Mouse (Mus musculus) urinary bladder, postnatal 14 days (tissue): ENCODE measurements around the gene Lrrfip1.

Experiments
- DNase-seq: peaks from one replicate; pipeline ENCODE4 v3.0.0; 2021; ENCODE audit warnings: low spot score

Lrrfip1 gene

DNA sequence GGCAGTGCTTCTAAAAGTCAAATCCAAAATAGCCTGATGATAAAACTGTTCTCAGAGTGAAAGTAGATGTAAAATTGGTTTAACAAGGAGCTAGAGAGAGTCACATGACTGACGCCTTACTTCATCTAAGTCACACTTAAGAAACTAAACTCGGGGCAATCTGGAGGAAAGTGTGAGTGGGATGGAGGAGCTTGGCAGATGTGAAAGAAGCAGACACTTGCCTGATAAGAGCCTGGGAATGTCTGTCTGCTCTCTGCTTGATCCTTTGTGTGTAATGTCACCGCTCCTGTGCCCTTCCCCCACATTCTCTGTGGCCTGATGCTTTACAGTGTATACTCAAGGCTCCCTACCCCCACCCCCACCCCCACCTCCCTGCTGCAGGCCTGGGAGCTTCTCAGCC, 87.8 kb downstream of the Lrrfip1 start:
- DNase-seq, result no peak

DNA sequence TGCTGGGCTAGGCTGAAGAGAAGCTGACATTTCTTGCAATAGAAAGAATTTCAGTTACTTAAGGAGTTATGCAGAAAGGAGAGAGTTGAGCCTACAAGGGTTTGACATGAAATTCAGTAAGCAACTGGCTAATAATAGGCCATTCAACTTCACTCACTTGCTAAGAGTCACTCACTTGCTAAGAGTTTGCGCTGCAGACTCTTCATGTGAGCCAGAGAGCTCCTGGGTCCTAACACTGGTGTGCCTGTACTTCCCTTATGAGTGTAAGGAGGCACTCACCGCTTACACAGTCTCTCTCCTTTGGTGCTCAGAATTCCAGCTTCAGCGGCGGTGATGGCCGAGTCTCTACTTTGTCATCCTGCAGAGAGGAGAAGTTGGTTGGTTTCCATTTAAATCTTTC, 88.2 kb downstream of the Lrrfip1 start:
- DNase-seq, result no peak

DNA sequence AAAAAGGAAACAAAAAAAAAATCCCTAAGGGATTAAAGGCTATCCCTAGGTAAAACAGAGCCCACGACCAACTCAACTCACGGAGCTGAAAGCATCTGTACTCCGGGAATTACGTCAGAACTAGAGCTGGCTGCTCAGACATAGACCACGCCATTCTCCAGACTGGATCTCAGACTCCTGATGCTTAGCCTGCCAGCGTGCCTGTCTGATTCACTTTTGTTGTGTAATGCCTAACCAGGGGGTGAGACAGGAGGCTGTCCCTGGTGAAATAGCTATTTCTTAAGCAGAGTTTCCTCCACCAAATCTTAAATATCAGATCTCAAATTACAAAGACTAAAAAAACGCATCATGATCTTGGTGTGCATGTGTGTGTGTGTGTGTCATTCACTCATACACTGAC, 89.5 kb downstream of the Lrrfip1 start:
- DNase-seq, result no peak

DNA sequence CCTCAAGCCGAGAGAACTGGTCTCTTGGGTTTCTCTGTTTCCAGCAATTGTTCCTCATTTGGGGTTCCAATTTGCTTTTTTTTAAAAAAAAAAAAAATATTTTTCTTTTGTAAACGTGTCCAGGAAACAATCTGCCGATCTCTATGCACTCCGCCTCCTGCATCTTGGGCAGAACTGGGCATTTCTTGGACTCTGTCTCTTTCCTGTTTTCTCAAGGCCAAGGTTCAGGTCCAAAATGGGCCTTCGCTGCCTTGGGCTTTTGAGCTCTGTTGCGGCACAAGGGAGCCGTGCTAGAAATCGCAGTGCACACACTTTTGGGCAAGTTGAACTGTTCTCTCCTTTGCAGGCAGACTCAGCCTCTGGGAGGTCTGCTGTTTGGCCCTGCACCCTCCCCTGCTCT, 90.4 kb downstream of the Lrrfip1 start:
- DNase-seq, result no peak

DNA sequence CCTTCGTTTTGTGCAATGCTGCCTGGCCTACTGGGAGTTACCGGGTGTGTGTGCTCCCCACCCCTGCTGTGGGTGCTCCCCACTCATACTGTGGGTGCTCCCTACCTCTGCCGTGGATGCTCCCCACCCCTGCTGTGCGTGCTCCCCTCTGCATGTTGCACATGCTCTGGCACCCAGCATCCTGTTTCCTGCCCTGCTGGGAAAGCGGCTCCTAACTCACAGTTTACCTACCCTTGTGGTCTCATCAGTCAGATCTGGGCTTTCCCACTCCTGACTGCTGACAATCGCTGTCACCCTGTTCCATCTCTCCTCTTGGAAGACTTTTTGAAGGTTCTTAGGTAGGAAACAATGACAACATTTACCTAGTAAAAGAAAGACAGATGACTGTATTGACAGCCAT, 91.9 kb downstream of the Lrrfip1 start:
- DNase-seq, result no peak

DNA sequence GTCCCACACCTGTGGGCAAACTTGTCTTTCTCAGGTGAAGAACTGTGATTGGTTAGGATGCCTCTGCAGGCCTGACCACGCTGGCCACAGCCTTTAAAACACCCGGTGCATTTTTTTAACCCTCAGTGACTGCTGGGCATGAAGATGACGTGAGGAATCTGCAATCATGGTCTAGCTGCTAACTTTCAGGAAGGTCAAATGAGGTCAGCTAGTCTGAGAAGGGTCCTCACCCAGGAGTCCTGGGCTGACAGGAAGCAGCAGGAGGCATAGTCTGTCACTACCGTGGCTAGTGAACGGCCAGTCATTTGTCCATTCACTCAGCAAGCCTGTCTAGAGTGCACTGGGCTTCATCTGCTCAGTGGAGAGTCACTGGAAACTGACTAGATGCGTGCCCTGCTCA, 93.9 kb downstream of the Lrrfip1 start:
- DNase-seq, result no peak

DNA sequence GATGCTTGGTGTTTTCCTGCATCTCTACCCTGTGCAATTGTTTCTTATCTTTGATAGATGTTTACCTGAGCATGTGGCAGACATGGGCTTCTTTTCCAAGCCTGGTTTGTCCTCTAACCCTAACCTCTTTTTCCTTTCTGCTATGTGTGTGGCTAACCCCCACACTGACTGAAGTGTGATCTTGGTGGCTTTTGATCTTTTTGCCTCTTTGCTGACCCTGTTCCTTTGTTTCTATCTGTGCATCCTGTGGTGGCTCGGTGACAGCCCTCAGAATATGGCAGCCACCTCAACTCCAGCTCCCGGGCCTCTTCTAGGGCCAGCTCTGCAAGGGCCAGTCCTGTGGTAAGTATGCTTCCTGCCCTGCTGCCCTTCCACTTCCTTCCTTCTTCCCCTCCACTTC, 94.8 kb downstream of the Lrrfip1 start:
- no peak for DNase-seq

DNA sequence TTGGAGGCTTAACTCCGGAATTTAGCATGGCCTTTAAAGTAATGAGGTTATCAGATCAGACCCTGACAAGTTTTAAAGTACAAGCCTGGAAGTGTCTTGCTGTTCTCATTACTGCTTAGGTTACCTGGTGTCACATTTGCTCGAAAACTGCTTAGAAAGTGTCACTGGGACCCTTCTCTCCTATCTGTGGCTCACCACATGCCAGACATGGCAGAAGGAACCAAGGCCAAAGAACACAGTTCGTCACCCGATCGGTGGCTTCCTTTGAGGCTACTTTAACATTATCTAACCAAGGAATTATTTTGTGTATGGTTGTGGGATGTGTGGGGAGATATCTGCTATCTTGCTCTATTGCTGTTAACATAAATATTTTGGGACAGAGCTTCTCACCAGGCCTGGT, 95.5 kb downstream of the Lrrfip1 start:
- no peak for DNase-seq

DNA sequence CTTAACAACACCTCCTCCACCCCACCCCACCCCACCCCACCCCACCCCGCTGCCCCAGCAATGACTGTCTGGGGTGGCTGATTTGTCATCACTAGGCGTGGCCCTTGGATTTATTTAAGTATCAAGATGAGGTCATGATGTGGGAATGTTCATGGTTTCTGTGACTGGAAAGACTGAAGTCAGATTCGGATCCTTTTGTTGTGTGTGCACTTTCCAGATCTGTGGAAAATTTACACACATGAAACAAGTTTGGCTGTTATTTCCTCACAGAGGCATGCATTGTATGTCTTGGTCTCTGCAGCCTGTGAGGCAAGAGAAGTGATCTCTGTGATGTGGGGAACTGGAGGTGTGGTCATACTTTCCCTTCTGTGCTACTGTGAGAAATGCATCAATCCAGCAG, 96.7 kb downstream of the Lrrfip1 start:
- DNase-seq, result peak; percentile 41

DNA sequence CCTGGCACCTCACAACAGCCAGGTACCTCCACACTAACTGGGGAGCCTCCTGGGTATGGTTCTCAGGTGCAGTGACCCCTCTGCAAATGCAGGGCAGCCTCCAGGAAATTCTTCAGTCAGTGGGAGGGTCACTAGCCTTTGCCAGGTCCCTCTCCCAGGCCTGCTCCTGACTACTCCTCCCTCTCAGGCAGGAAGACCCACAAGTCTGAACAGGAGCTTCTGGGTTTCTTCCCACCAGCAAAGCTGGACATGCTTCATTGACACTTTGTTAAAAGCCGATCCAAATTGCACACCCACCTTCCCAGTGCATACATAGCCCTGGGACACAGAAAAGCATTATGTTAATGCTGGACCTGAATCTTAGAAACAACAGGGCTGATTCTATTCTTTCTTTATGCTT, 97.3 kb downstream of the Lrrfip1 start:
- no peak for DNase-seq

DNA sequence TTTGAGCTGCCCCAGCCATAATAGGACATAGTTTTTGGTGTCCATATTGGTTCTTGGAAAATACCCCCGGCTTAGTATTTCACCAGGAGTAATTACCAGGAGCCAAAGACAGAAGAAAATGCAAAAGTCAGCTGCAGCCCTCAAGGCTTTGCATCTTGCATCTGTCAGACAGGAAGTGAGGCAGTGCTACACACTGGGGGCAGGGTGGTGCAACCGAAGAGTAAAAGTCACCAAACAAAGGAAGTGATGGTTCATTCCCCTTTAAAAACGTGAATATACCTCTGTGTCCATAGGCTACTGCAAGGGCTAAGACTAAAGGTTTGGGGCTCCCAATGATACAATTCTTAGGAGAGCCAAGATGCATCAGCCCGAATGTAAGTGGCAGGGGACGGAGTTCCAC, 98.0 kb downstream of the Lrrfip1 start:
- DNase-seq, result no peak

DNA sequence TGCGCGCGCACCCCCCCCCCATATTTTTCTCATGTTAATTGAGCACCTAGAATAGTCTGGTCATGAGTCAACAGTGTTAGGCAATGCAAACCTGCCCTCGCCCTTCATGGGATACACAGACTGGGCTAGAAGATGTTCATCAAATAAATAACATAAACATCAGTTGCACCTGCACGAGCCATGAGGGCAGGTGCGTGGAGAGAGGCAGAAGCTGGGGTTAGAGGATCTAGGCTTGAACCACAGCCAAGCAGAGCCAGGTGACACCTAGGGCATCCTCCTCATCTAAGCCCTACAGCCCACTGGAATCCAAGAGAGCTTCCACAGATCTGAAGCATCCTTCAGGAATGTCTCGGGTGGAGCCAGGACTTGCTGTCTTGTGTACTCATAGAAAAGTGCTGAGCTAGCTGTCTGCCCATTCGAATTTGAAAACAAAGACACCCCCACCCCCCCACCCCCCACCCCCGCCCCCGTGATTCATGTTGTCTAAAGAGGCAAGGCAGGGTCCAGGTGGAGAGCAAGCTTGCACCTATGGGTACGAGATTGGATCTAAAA, 98.8 kb downstream of the Lrrfip1 start:
- DNase-seq, result no peak

DNA sequence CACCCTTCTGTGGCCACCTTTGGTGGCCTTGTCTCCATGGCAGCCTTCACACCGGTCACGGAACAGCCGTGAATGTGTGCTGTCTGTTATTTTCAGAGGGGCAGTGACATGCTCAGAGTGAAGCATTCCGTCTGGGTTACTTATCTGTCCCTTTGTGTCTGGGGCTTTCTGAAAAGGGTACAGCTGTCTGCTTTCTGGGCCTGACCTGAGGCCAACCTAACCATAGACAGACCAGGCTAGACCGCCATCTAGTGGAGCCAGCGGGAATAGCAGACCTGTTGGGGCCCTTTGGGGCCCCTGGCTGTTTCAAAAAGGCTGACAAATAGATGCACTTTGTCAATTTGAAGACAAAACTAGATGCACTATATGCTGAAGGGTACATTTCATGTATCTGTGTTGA, 100.3 kb downstream of the Lrrfip1 start:
- peak; percentile 76 for DNase-seq

DNA sequence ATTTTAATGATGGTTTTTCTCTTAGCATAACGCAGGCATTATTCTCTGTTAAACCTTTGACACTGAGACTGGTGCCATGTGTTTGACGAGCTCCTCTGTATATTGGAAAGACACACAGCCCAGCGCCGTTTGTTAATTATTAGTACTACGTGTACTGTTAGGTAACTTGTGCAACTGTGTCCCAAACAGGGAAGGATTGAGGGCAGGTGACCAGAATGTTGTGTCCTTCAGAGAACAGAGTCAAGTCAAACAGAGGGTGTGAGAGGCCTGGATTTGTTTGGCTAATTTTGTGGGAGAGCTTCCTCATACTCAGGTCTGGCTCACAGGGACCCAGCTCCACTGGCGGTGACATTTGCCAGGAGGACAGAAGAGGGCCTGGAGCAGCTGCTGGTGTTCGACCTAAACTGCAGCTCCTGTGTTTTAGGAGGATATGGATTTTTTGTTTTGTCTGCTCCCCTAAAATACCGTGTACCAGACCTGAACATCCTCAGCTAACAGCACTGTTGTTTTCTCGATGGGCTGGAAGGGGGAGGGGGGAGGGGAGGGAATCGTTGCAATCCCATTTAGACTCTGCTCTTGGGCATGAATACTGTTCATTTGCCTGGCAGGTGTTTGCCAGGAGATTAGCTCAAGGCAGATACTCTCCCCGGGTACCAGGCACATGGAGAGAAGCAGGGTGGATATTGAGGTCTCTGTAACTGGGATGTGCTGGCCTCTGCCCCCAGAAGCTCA, 103.3 kb downstream of the Lrrfip1 start:
- no peak for DNase-seq

DNA sequence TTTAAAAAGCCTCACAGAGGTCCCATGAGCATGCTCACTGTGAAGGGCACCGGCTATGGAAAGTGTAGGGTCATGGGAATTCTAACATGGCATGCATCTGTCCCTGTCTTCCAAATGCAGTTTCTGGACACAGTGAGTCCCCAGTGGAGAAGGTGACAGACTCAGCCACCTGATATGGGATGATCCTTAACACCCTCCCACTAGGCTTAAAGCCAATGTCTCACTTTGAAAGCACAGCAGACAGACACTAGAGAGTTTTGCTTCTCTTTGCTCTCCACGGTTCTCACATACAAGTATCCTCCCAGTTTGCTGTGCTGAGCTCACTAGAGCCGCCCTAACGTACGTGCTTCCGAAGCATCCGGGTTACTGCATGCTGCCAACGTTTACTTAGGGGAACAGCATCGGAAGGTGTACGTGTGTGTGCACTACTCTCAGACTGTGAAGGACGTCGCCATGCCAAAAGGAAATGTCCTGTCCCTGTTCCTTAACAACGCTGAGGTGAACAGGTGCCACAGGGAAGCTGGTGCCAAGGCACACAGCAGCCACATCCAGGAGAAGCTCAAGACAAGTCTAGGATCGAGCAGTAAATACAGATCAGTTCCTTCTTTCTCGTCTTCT, 104.9 kb downstream of the Lrrfip1 start:
- DNase-seq, result no peak

DNA sequence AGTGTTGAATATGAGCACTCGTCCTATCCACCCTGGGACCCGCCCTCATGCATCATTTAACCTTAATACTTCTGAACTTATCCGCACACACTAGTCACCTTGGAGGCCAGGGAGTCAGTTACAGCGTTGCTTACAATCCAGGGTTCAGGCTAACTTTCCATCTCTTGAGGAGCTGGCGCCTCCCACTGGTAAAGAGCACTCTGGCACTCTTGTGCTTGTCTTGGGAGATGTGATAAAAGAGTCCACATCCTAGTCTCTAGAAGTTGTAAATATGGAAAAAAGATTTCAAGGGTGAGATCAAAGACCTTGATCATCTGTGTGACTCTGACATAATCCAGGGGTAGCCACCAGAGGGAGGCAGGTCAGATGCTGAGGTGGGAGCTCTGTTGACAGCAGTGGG, 109.0 kb downstream of the Lrrfip1 start:
- no peak for DNase-seq

DNA sequence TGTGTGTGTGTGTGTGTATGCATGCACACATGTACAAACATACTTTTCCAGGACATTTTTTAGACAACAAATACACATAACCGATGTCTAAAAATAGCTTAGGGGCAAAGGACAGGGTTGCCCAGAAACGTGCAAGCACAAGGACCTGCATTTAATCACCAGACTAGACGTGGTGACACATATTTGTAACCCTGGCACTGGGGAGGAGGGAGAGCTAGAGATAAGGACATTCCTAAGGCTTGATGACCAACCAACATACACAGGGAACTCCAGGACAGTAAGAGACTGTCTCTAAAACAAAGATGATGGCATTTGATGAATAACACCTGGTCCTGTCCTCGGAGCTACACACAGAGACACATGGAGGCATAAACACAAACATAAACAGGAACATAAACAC, 110.8 kb downstream of the Lrrfip1 start:
- DNase-seq, result no peak

DNA sequence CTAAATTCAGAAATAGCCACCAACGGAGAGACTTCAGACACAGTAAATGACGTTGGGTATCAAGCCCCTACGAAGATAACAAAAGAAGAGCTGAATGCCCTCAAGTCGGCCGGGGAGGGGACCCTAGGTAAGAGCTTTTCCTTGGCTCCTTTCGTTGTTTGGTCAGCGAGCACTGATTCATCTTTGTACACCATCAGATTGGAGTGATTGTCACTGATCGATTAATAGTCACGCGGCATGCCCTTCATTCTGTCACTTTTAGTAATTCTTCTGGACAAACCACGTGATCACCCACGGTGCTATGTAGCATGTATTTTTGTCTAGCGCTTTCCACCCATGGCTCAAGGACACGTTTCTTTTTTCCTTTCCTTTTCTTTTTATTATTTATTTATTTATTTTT, 113.6 kb downstream of the Lrrfip1 start:
- DNase-seq, result no peak

DNA sequence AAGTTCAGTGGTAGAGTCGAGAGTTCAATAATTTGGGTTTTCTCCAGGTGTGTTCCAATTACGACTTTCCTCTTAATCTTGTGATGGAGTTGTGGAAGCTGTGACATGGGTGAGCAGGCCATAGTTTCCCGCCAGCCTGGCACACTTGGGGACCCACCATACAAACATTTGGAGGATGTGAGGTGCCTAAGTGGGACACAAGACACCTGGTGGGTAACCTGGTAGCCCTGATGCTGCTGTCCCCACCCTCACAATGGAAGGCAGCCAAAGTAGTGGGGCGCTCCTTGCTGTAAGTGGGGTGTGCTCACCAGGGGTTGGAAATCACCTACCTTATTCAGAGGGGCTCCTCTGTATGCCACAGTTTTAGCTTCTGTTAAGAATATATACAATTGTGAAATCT, 114.1 kb downstream of the Lrrfip1 start:
- no peak for DNase-seq

DNA sequence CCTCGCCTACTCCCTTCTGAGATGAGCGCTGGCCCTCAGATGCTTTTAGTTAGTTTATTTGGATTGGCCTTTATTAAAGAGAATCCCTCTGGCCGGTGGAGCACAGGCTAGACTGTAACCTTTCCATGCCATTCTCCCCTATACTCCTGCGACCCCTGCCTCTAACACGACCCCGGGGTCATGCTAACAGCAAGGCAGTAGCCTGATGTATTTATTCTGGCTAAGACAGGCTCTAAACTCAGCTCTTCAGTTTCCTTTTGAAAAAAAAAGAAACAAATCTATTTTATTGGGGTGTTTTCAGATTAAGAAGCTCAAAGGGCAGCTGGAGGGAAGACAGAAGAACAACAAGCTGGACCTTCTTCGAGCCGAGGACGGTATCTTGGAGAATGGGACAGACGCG, 123.6 kb downstream of the Lrrfip1 start:
- DNase-seq, result no peak

DNA sequence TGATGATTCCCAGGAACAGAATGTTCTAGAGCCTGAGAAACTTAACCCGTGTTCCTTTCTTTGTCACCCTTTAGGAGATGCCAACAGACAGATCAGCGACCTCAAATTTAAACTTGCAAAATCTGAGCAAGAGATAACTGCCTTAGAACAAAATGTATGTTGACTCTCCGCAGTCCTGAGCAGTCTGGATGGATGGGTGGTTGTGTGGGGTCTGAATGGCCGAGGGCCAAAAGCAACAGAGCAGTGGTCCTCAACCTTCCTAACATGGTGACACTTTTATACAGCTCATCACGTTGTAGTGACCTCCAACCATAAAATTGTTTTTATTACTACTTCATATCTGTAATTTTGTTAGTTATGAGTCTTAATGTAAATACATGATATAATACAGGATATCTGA, 124.5 kb downstream of the Lrrfip1 start:
- no peak for DNase-seq

DNA sequence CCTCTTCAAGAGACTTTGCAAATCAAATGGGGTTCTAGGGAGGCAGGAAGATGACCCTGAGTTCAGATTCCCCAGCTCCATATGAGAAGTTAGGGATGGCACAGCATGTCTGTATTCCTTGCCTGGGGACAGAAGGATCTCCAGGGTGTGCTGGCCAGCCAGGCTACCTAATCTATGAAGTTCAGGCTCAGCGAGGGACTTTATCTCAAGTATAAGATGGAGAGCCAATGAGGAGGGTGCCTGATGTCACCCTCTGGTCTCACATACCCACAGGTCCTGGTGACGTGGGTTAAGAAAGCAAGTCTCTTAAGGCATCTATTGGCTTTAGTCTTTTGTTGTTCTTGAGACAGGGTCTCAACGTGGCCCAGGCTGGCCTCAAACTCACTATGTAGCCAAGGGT, 124.9 kb downstream of the Lrrfip1 start:
- no peak for DNase-seq

DNA sequence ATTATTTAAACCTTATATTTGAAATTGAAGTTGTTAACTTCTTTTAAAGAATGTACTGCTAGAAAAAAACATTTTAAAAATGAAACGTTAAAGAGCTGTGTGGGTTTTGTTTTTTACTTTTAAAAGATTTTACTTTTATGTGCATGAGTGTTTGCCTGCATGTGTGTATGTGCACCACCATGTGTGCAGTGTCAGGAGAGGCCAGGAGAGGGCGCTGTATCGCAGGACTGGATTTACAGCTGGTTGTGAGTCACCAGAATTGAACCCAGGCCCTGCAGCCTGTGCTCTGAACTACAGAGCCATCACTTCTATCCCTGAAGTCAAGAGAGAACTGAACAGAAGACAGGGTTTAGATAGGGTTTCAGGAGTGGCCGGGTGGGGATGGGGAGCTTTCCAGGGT, 130.3 kb downstream of the Lrrfip1 start:
- DNase-seq, result no peak

DNA sequence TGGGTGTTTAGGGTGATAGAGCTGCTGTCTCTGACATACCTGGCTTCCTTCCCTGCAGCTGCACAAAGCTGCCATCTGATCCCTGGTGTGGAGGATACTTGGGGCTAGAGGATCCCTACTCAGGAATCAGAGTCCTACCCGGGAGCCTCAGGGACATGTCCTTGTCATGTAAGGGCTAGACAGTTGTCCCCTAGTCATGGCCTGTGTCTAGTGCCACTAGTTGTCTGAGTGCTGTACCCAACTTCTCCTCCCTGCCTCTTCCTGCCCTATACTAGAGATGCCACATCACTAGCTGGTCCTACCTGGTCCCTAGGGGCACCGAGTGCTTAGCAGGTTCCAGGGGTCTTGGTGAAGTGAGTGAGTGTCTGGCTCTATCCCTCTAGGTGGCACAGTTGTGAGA, 138.5 kb downstream of the Lrrfip1 start:
- no peak for DNase-seq
